Mouse (Mus musculus): ENCODE measurements around the gene Opalin. TPM values are rescaled to one million over a fixed set of nuclear protein-coding genes. Genes with fewer than 3 reads are reported as not detected.

The Opalin gene
- polyA plus RNA-seq, 1 experiment from 2014 or later: not detected

- no peak for ATAC-seq (ENCODE audit: low FRiP score)
- no peaks in the 10 kb centered on the region for H3K36me3 ChIP-seq
- H3K4me2 ChIP-seq: no peak overlapping the region
- no peaks in the 10 kb centered on the region for H3K9me3 ChIP-seq
- no peaks in the 10 kb centered on the region for H3K27me3 ChIP-seq
- H3K4me1 ChIP-seq (replicated peaks): no peaks in the 10 kb centered on the region
- 72% methylated on average over 4 of the region's 4 CpGs for WGBS
- no peak overlapping the region for H3K4me3 ChIP-seq
- no peak overlapping the region for H3K9ac ChIP-seq
- H3K27ac ChIP-seq: no peak overlapping the region
These were observed 22.2 kb downstream of the Opalin start for GRCm38 (mm10) chr19:41054702-41055101.

DNA sequence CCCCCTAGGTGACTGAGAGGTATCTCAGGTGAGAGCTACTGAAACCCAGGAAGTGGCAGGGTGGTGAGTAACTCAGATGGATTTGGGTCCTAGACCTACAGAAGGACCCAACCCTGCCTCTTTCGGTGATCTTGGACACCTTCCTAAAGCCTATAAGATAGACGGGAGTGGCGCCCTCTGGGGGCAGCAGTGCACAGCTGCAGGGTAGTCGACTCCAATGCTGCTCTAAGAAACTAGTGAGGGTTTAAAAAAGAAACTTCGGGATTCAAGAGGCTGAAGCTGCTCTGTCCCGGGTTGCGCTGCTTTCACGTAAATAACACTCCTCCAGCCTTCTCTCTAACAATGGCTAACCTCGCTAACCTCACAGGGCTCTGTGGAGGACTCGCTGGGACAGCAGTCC lies 23.4 kb downstream of the Opalin start:
- Histone ChIP-seq H3K9me3 (no peaks in the 10 kb centered on the region), H3K4me3 (no peak overlapping the region), H3K4me1 (replicated peaks) (no peaks in the 10 kb centered on the region), H3K4me2 (no peak overlapping the region), H3K27ac (no peak overlapping the region), H3K9ac (no peak overlapping the region), H3K36me3 (no peaks in the 10 kb centered on the region), H3K27me3 (no peaks in the 10 kb centered on the region)
- no peak for ATAC-seq (ENCODE audit: low FRiP score)
- WGBS: 38% methylated on average over 10 of the region's 10 CpGs

DNA sequence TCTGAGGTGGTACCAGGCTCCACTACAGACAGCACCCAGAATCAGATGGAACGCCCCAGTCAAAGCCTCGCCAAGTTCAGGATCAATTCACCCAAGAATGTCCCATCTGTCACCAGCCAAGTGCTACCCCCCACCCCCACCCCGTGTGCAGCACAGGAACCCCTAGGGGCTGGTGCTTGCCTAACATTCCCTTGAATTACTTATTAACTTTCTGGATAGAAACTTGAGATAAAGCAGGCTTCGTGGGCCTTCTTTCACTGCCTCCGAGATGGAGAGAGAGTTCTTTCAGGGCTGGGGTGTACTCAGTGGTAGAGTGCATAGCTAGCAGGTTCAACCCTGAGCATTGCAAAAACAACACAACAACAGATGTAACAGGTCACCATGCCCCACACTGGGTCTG lies 24.7 kb downstream of the Opalin start:
- no peaks in the 10 kb centered on the region for H3K27me3 ChIP-seq
- no peaks in the 10 kb centered on the region for H3K36me3 ChIP-seq
- H3K4me1 ChIP-seq (replicated peaks): no peaks in the 10 kb centered on the region
- ATAC-seq (ENCODE audit: low FRiP score): no peak
- 47% methylated on average over 5 of the region's 5 CpGs for WGBS
- no peak overlapping the region for H3K27ac ChIP-seq
- H3K4me2 ChIP-seq: no peak overlapping the region
- H3K9me3 ChIP-seq: no peaks in the 10 kb centered on the region
- no peak overlapping the region for H3K4me3 ChIP-seq
- no peak overlapping the region for H3K9ac ChIP-seq

GRCm38 (mm10) chr19:41051714-41052113 lies 25.2 kb downstream of the Opalin start:
- H3K27ac ChIP-seq: no peak overlapping the region

GRCm38 (mm10) chr19:41048187-41048559 lies 28.7 kb downstream of the Opalin start:
- no peak for ATAC-seq (ENCODE audit: low FRiP score)
- WGBS: 93% methylated on average over 3 of the region's 3 CpGs
- Histone ChIP-seq H3K9ac (no peak overlapping the region), H3K4me2 (no peak overlapping the region), H3K4me1 (replicated peaks) (no peaks in the 10 kb centered on the region), H3K4me3 (no peak overlapping the region), H3K27ac (no peak overlapping the region), H3K27me3 (no peaks in the 10 kb centered on the region), H3K36me3 (no peaks in the 10 kb centered on the region), H3K9me3 (no peaks in the 10 kb centered on the region)

More at GRCm38 (mm10) chr19:41051714-41052113, 25.2 kb downstream of the Opalin start:
- no peaks in the 10 kb centered on the region for H3K4me1 ChIP-seq (replicated peaks)
- H3K9ac ChIP-seq: no peak overlapping the region
- no peak overlapping the region for H3K4me2 ChIP-seq
- no peak for ATAC-seq (ENCODE audit: low FRiP score)
- no peaks in the 10 kb centered on the region for H3K9me3 ChIP-seq
- no peak overlapping the region for H3K4me3 ChIP-seq
- no peaks in the 10 kb centered on the region for H3K27me3 ChIP-seq
- 95% methylated on average over 1 of the region's 1 CpGs for WGBS
- no peaks in the 10 kb centered on the region for H3K36me3 ChIP-seq

DNA sequence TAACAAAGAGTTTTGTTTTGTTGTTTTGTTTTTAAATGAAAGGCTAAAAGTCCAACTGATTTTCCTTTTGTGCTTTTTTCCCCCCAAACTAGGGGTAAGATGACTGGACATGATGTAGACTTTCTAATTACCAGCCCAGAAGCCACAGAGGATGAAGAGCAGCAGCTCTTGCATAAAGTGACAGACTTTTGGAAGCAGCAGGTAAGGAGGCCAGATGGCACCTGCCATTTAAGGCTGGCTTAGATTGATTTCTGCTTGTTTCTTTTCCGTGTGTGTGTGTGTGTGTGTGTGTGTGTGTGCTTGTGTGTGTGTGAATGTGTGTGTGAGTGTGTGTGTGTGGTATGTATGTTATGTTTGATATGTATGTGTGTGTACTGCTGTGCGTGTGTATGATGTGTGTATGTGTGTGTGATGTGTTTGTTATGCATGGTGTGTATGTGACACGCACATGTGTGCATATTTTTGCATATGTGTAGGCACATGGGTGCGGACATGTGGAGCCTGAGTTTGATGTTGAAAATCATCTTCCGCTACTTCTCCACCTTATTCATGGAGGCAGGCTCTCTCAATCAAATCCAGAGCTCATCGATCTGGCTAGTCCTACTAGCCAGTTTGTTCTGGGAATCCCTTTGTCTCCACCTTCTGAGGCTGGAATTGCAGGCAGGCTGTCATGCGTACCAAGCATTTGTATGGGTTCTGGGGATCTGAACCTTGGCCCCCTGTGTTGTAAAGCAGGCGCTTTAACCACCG lies 29.3 kb downstream of the Opalin start:
- Histone ChIP-seq H3K27me3 (no peaks in the 10 kb centered on the region), H3K36me3 (no peaks in the 10 kb centered on the region), H3K4me3 (no peak overlapping the region), H3K27ac (no peak overlapping the region), H3K4me2 (no peak overlapping the region), H3K9me3 (no peaks in the 10 kb centered on the region), H3K9ac (no peak overlapping the region), H3K4me1 (replicated peaks) (no peaks in the 10 kb centered on the region)
- no peak for ATAC-seq (ENCODE audit: low FRiP score)
- 82% methylated on average over 9 of the region's 9 CpGs for WGBS

DNA sequence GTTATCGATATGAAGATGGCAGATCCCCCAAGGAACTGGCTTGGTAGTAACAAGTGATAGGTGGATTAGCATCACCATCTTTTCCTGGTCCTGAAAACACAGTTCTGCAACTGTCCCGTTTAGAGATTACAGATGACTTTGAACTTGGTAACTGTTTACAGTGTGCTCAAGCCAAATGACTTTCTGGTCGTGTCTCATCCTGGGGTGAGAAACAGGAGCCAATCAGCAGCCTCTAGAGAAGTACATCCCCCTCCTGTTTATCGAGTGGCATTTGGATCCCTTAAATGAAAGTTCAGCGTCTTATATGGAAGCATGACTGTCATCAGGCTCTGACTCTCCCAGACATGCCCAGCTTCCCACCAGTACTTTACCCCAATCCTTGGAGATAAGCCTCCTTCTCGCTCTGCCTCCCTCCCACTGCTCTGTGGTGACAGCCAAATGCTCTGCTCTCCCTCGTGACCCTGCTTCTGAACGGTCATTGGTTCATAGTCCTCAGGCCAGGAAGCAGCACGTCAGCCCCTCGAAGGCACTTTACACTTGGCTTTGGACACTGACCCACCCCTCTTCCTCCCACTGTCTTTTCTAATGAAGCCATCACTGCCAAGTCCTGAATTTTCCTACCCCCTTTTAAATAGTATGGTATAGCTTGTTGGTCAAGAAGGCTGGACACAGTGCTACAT lies 31.7 kb downstream of the Opalin start:
- H3K9ac ChIP-seq: no peak overlapping the region
- ATAC-seq (ENCODE audit: low FRiP score): no peak
- no peak overlapping the region for H3K27ac ChIP-seq
- no peaks in the 10 kb centered on the region for H3K27me3 ChIP-seq
- no peaks in the 10 kb centered on the region for H3K4me1 ChIP-seq (replicated peaks)
- no peak overlapping the region for H3K4me2 ChIP-seq
- WGBS: 60% methylated on average over 10 of the region's 10 CpGs
- no peak overlapping the region for H3K4me3 ChIP-seq
- H3K36me3 ChIP-seq: no peaks in the 10 kb centered on the region
- H3K9me3 ChIP-seq: no peaks in the 10 kb centered on the region

DNA sequence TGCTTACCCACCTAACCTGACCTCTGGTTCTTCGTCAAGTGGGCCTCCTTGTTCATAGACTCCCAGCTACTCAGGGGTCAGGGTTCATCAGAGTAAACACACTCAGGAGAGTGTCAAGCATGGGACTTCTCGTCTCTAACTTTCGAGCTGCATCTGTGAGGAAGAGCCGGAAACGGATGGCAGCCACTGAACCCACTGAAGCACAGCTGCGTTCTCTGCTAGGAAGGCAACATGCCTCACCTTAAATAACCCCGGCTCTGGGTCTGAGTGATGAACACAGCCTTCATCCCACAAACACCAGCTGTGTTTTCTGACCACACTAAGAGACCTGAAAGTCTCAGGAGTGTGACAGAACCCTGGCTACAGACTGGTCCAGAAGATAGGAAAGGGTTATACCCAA lies 37.8 kb downstream of the Opalin start:
- H3K4me1 ChIP-seq (replicated peaks): no peaks in the 10 kb centered on the region
- H3K27ac ChIP-seq: no peak overlapping the region
- H3K4me2 ChIP-seq: no peak overlapping the region
- H3K27me3 ChIP-seq: no peaks in the 10 kb centered on the region
- no peaks in the 10 kb centered on the region for H3K36me3 ChIP-seq
- H3K9me3 ChIP-seq: no peaks in the 10 kb centered on the region
- no peak overlapping the region for H3K9ac ChIP-seq
- 89% methylated on average over 7 of the region's 7 CpGs for WGBS
- ATAC-seq (ENCODE audit: low FRiP score): no peak
- H3K4me3 ChIP-seq: no peak overlapping the region

DNA sequence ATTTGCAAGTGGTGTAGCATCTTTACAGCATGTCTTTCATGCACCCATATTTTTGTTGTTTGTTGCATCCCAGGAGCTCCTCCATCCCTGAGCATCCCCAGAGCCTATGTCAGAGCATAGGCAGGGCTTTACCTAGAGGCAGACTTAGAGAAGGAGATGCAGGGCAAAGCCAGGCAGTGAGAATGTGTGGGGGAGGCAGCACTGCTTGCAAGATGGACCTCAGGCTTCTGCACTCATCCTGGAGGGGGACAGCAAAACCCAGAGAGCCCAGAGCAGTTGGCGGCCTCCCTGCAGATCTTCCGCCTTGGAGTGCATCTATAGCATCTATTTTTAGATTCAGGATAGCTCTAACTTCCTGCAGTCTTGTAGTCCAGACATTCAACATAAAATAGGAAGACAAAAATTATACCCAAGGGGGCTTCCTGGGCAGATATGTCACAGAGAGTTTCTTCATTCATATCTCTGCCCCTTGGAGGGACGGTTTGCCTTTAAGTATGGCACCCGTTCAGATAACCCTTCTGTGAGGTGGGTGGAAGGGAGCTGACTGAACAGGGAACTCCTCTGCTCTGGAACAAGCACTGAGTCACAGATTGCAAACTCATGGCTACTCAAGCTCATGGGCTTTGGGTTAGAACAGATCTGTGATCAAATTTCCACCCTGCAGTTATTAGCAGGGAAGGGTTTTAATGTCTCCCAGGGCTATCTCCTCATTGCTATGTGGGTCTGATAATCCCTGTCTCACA lies 40.9 kb downstream of the Opalin start:
- ATAC-seq (ENCODE audit: low FRiP score): no peak
- no peaks in the 10 kb centered on the region for H3K4me1 ChIP-seq (replicated peaks)
- no peaks in the 10 kb centered on the region for H3K36me3 ChIP-seq
- no peaks in the 10 kb centered on the region for H3K27me3 ChIP-seq
- H3K4me3 ChIP-seq: no peak overlapping the region
- H3K9me3 ChIP-seq: no peaks in the 10 kb centered on the region
- no peak overlapping the region for H3K9ac ChIP-seq
- H3K4me2 ChIP-seq: no peak overlapping the region
- no peak overlapping the region for H3K27ac ChIP-seq
- 82% methylated on average over 4 of the region's 4 CpGs for WGBS

DNA sequence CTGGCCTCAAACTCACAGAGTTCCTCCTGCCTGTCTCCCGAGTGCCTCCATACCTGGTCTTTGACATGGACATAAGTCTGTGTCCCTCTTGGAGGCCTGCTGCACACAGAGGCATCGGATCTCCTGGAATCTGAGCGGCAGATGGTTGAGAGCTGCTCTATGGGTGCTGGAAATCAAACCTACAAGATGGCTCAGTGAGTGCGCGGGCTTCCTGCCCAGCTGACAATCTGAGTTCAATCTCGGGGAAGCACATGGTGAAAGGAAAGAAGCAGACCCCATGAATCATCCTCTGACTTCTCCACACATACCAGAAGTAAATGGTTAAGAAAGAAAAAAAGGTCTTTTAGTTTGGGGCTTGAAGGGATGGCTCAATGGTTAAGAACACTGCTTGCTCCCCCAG lies 45.0 kb downstream of the Opalin start:
- no peak overlapping the region for H3K4me2 ChIP-seq
- no peaks in the 10 kb centered on the region for H3K9me3 ChIP-seq
- H3K4me1 ChIP-seq (replicated peaks): no peaks in the 10 kb centered on the region
- no peak for ATAC-seq (ENCODE audit: low FRiP score)
- WGBS: 92% methylated on average over 6 of the region's 6 CpGs
- H3K9ac ChIP-seq: no peak overlapping the region
- no peaks in the 10 kb centered on the region for H3K36me3 ChIP-seq
- no peak overlapping the region for H3K4me3 ChIP-seq
- H3K27me3 ChIP-seq: no peaks in the 10 kb centered on the region
- no peak overlapping the region for H3K27ac ChIP-seq

DNA sequence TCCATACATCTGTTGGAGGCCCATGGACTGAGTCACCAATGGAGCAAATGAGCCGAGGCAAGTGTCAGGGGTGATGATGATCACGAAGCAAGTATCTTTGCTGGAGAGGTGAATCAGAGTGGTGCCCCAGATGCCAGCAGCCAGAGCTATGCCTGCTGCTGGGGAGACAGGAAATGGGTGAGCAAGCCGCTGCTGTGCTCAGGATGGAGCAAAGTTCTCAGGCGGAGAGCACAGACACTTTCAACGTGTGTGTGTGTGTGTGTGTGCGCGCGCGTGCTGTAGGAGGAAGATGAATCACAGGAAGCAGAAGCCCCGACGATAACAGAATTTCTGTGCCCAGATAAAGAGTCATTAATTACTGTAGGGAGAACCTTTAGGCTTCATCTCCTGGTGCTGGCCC lies 45.9 kb downstream of the Opalin start:
- WGBS: 83% methylated on average over 11 of the region's 11 CpGs
- no peak overlapping the region for H3K4me3 ChIP-seq
- ATAC-seq (ENCODE audit: low FRiP score): no peak

DNA sequence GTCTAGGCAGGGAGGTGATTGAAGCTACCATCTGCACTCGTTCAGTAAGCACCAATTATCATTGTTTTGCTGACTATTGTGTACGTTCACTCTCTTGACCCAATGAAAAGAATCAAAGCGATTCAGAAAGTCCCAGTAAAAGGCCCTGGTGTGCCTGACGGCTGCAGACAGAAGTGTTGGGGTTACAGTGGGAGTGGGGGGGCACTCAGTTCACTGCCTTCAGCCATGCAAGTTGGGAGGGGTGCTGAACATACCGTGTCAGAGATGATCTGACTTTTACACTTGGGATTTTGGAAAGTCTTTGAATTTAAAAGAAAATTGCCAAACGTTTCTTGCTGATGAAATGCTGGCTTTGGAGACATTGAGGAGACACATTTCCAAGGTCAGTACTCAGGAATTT lies 46.8 kb downstream of the Opalin start:
- no peak overlapping the region for H3K27ac ChIP-seq
- H3K4me1 ChIP-seq (replicated peaks): no peaks in the 10 kb centered on the region
- H3K27me3 ChIP-seq: no peaks in the 10 kb centered on the region
- H3K36me3 ChIP-seq: no peaks in the 10 kb centered on the region
- WGBS: 35% methylated on average over 6 of the region's 6 CpGs
- no peaks in the 10 kb centered on the region for H3K9me3 ChIP-seq
- H3K4me2 ChIP-seq: no peak overlapping the region
- no peak overlapping the region for H3K4me3 ChIP-seq
- H3K9ac ChIP-seq: no peak overlapping the region
- no peak for ATAC-seq (ENCODE audit: low FRiP score)

More for the DNA sequence above, 45.9 kb downstream of the Opalin start:
- no peaks in the 10 kb centered on the region for H3K27me3 ChIP-seq
- no peaks in the 10 kb centered on the region for H3K36me3 ChIP-seq
- no peak overlapping the region for H3K9ac ChIP-seq
- H3K4me1 ChIP-seq (replicated peaks): no peaks in the 10 kb centered on the region
- no peak overlapping the region for H3K4me2 ChIP-seq
- no peaks in the 10 kb centered on the region for H3K9me3 ChIP-seq
- no peak overlapping the region for H3K27ac ChIP-seq

Data from hindbrain, embryonic 13.5 days (tissue).